22 mouse cellular contexts compared by ENCODE assay signal in genomic region chr17:15971351-15971685, GRCm38 (mm10).
"Had no signal": no experiment of that assay in that cellular context is flagged by ENCODE, and none has a peak within 500 bp of the region (broad histone marks: within the 10 kb centered on the region; RNA-seq: fewer than 3 reads in every experiment).

No protein-coding gene starts in this region.

- H3K9me3 ChIP-seq: liver, embryonic 13.5 days; liver, embryonic 15.5 days; megakaryocyte, embryonic 14.5 days; midbrain, embryonic 13.5 days; midbrain, embryonic 15.5 days; neural tube, embryonic 13.5 days; neural tube, embryonic 15.5 days had no signal

- H3K9ac ChIP-seq: liver, embryonic 13.5 days; liver, embryonic 15.5 days; liver, postnatal 0 days; midbrain, embryonic 13.5 days; midbrain, embryonic 15.5 days; neural tube, embryonic 13.5 days; neural tube, embryonic 15.5 days had no signal

- DNase-seq: liver, embryonic 13.5 days; liver, postnatal 0 days; lung, postnatal 10 days; lung, postnatal 36 days; retina, postnatal 1 day; right cerebral cortex, adult 18-20 months; right cerebral cortex, postnatal 25 days; right cerebral cortex, postnatal 4 days; spleen, adult 18-20 months; thymus, adult 2 months; thymus, postnatal 25 days; thymus, postnatal 4 days had no signal

- H3K4me1 ChIP-seq: liver, embryonic 13.5 days; liver, embryonic 15.5 days; megakaryocyte, embryonic 14.5 days; midbrain, embryonic 13.5 days; midbrain, embryonic 15.5 days; neural tube, embryonic 13.5 days; neural tube, embryonic 15.5 days had no signal

- H3K27me3 ChIP-seq: liver, embryonic 13.5 days; liver, embryonic 15.5 days; megakaryocyte, embryonic 14.5 days; midbrain, embryonic 13.5 days; midbrain, embryonic 15.5 days; neural tube, embryonic 13.5 days; neural tube, embryonic 15.5 days had no signal

- H3K4me3 ChIP-seq: liver, embryonic 13.5 days; liver, embryonic 15.5 days; megakaryocyte, embryonic 14.5 days; midbrain, embryonic 13.5 days; midbrain, embryonic 15.5 days; myocyte; neural tube, embryonic 13.5 days; neural tube, embryonic 15.5 days had no signal

- H3K4me2 ChIP-seq: liver, embryonic 11.5 days; liver, embryonic 13.5 days; liver, embryonic 15.5 days; midbrain, embryonic 11.5 days; midbrain, embryonic 13.5 days; midbrain, embryonic 15.5 days; neural tube, embryonic 13.5 days; neural tube, embryonic 15.5 days had no signal

- ATAC-seq: liver, postnatal 0 days; midbrain, embryonic 13.5 days; midbrain, embryonic 15.5 days had no signal

- H3K27ac ChIP-seq: liver, embryonic 13.5 days; liver, embryonic 15.5 days; macrophage; midbrain, embryonic 13.5 days; midbrain, embryonic 15.5 days; neural tube, embryonic 13.5 days; neural tube, embryonic 15.5 days had no signal

- H3K36me3 ChIP-seq: liver, embryonic 13.5 days; liver, embryonic 15.5 days; midbrain, embryonic 13.5 days; midbrain, embryonic 15.5 days; neural tube, embryonic 13.5 days; neural tube, embryonic 15.5 days had no signal
